Mouse (Mus musculus) mouse embryonic stem cell (cell line): ENCODE measurements at regions not wholly inside any gene's neighbourhood (a gene's known extent, or its start where the extent isn't known, plus 50 kb on each side); places are given as distances from the start of the nearest gene placed in this dataset.

Experiments
- in situ Hi-C, 2 experiments: fragments of 300-500 bp; cut with MboI; formaldehyde crosslinking; loops; 1 replicate in 1 of 2; 3 replicates in 1 of 2; pipeline ENCODE4 v1.14.3; 2019 to 2020; ENCODE audit warnings: low sequenced_read_pairs in 2 of 2, low pct_unique_long_range_greater_than_20kb in 1 of 2, mixed read lengths in 1 of 2; ENCODE audit not compliant: unreplicated experiment in 1 of 2

- in situ Hi-C loops = no loop called here
Measured at GRCm38 (mm10) chr15:59168660-59169170, 279.6 kb downstream of the Gm49356 start.

DNA sequence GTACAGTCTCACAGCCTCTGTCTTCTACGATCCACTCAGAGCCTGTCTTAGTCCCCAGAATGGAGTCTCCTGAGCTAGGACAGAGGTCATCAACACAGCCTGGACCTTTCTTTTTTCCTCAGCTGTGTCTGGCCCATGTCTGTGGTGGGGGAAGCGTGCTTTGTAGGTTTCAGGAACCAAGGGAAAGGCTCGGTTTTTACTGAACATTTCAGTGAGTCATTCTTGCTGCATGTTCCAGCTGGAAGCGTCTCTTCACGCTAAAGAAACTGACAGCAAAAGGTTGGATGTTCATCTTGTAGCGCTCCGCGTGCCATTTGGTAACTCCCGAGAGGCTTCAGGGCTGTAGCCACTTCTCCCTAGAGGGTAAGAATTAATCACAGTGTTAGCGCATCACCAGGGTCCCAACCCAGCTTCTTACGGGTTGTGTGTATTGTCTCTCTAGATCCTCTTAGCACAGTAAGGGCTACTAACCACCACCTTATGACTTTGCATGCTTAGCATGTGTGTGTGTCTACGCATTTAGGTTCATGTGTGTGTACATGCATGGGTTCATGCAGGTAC lies 280.2 kb downstream of the Gm49356 start:
- in situ Hi-C loops = no loop called here

GRCm38 (mm10) chr15:59169831-59170230 lies 280.7 kb downstream of the Gm49356 start:
- in situ Hi-C loops = no loop called here

GRCm38 (mm10) chr15:59171120-59171519 lies 282.0 kb downstream of the Gm49356 start:
- in situ Hi-C loops = no loop called here

DNA sequence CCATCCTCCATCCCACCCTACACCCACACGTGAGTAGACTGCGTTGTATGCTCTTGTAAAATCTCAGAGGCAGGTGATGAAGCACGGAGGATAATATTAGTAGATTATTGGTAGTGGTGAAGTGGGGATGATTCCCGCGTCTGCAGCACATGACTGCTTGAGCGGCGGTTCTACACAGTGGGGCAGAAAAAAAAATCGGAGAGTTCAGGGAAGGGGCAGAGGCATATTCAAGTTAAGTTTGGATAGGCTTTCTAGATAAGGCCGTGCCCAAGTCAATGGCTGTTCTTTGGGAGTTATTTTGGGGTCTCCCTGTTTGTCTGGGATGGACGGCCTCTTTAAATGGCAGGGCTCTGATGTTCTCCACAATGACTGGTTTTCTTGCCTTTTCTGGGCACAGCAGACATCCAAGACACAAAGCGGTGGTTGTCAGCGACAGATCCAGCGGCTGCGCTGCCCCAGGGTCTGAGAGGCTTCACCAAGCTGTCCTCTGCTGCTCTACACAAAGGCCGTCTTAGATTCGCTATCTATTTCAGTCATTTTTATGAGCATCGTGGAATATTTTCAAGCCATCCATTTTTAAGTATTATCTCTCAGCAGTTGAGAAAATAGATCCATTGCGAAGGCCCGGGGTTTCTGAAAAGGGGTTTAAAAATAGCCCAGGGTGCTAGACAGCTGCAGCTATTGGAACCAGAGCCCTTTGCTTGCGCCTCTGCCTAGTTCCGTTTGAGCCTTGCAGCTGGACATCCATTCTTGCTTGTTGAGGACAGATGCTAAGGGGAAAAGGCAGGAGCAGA lies 284.6 kb downstream of the Gm49356 start:
- in situ Hi-C loops = no loop called here

DNA sequence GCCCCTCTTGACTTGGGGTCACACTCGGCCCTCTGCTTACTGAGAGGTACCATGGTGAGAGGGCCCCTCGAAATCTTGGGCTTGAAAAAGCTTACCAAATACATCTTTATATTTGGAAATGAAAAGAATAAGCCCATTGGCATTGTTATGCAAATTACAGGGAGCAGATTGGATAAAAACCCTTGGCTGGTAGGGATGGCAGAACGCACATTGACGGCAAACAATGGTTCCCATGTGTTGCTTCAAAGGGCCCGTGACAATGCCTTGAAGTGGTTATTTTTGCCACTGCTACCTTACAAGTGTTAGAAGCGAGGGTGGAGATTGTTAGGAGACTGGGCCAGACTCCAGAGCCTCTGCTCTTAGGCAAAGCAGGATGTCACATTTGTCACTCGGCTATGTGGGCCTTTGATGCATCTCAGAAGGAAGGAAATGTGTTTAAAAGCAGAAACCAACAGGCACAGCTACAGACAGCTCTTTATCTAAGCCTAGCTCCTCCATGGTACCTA lies 285.2 kb downstream of the Gm49356 start:
- in situ Hi-C loops = no loop called here

DNA sequence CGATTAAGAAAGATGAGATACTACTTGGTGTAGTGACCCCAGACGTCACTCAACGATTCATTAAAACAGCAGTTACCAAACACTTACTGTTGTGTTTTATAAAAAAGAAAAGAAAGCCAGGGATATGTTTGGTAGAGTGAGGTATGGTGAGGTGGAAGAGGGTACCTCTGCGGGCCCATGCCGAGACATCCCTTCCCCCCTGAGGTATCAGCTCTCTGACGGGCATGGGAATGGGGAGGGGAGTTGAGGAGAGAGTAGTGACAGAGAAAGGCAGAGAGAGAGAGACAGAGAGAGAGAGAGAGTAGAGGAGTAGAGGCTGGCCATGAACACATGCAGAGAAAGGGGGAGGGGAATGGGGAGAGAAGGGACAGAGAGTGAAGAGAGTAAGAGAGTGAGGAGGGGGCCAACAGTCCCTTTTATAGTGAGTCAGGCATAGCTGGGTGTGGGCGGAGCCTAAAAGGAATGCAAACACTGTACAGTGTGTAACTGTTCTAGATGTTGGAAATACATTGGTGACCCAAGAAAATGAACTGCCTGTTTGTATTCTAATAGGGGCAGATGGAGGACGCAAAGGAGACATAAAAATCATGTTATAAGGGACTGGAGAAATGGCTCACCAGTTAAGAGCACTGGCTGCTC lies 285.9 kb downstream of the Gm49356 start:
- in situ Hi-C loops = no loop called here

GRCm38 (mm10) chr15:59180076-59180475 lies 291.0 kb downstream of the Gm49356 start:
- in situ Hi-C loops = no loop called here

- in situ Hi-C loops = no loop called here
Measured at GRCm38 (mm10) chr15:59184461-59184860, 295.4 kb downstream of the Gm49356 start.

GRCm38 (mm10) chr15:59187566-59187965 lies 298.5 kb downstream of the Gm49356 start:
- in situ Hi-C loops = no loop called here

DNA sequence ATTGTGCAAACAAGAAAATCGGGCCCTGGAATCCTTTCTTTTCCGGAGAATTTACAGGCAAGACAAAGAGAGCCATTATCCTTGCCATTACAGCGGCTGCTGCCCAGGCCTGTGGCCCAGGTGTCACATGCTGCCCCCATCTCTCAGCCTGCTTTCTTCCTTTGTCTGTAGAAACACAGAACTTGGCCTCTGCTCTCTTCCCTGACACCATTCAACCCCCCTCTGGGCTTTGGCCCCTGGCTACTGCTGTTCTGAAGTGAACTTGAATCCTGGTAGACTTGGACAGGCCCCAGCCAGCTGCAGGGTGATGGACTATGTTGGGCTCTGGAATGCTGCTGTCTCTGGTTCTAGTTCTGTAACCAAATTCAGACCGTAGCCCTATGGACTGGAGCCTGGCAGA lies 299.3 kb downstream of the Gm49356 start:
- in situ Hi-C loops = no loop called here

DNA sequence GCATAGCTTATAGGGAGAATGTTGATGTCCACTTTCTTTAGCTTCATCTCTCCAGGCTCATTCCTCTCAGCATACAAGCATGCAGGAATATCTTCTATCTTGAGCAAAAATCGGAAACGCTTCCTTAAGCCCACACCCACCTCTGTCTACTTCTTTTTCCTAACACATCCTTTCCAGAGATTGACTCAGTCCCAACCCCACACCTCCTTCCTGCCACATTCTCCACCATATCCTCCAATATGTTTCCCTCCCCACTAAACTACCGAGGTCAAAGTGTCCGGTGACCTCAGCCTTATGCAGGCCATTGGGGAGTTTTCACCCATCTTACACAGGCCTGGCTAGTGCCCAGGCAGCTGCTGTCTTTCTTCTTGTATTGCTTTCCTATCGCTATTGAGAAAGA lies 301.4 kb downstream of the Gm49356 start:
- in situ Hi-C loops = no loop called here

GRCm38 (mm10) chr15:59194421-59194820 lies 305.3 kb downstream of the Gm49356 start:
- in situ Hi-C loops = no loop called here

GRCm38 (mm10) chr15:59196351-59196750 lies 307.3 kb downstream of the Gm49356 start:
- in situ Hi-C loops = no loop called here

DNA sequence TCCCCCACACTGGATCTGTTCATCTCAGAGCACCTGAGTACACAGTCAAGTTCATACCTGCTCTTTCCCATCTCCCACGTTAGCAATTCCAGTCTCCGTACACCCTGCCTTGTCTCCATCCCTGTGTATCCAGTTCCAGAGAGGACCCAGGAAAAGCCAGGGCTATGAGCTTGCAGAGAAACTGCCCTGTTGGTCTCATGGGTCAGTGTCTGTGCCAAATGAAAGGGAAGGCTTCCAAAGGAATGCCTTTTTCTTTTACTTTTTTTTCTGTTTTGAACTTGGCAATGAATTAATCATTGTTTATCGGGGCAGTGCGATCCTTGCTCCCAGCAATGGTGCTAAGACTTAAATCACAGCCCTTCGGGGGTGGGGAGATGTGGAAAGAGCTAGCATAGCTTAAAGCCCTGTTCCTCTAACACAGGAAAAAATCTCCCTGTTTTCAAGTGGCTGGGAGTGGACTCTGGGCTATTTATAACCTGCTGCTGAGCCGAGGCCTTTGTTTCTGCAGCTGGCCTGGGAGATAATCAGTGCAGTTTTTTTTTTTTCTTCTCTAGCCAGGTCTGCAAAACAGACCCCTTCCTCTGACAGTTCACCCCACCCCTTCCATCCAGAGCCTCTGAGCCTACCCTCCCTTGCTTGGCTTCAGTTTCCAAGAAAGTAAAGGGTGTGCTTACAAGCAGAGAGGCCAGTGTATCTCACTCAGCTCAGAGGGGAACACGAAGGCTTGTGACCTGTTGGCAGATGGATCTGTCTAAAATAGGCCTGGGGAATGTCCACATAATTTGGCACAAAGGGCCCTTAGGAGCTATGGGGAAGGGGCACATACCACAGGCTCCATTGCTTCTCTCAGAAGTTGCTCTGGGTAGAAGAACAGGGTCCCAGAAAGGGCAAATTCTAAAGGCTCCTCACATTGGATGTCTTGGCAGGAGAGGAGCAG lies 308.6 kb downstream of the Gm49356 start:
- in situ Hi-C loops = no loop called here

- in situ Hi-C loops = loop anchor here in 1 of 2 experiments (10.0 kb wide), 1 partner anchor 257 kb away; no protein-coding TSS in a partner anchor
Measured at GRCm38 (mm10) chr15:59201386-59201785, 312.3 kb downstream of the Gm49356 start.

- in situ Hi-C loops = loop anchor here in 1 of 2 experiments (10.0 kb wide), 1 partner anchor 257 kb away; no protein-coding TSS in a partner anchor
Measured at GRCm38 (mm10) chr15:59201894-59202670, 313.0 kb downstream of the Gm49356 start.
